Mouse (Mus musculus) cerebellum, postnatal 36 days (tissue): Measurements from ENCODE around the gene Hspa1a.
"Not testable (repeated sequence)": the region's sequence is repeated elsewhere in the genome, so short reads cannot be mapped to it uniquely, and the experiment has no call there.

ENCODE experiments used
- DNase-seq, 2 experiments: peaks; one replicate each; pipeline ENCODE4 v3.0.0; 2021 to 2022; ENCODE audit warnings: mixed read lengths in 2 of 2

Hspa1a gene

GRCm38 (mm10) chr17:35000717-35001451 lies 28.9 kb upstream of the Hspa1a start, which contains the start of gene Vars:
TSS of gene Vars (plus strand) at chr17:35000987.
- DNase-seq, result peak; percentile 83 to 84

GRCm38 (mm10) chr17:34999871-35000716 lies 28.1 kb upstream of the Hspa1a start:
- not testable (repeated sequence) for DNase-seq

GRCm38 (mm10) chr17:34998526-34999430 lies 26.8 kb upstream of the Hspa1a start:
- DNase-seq, result no peak

- DNase-seq, result no peak
Measured at GRCm38 (mm10) chr17:34997142-34997483, 25.2 kb upstream of the Hspa1a start.

GRCm38 (mm10) chr17:34996411-34997141 lies 24.6 kb upstream of the Hspa1a start:
- DNase-seq, result no peak

- DNase-seq, result not testable (repeated sequence)
Measured at GRCm38 (mm10) chr17:34995927-34996326, 24.0 kb upstream of the Hspa1a start.

- not testable (repeated sequence) for DNase-seq
Measured at GRCm38 (mm10) chr17:34995192-34995591, 23.2 kb upstream of the Hspa1a start.

GRCm38 (mm10) chr17:34994751-34995150 lies 22.8 kb upstream of the Hspa1a start:
- DNase-seq, result no peak

- peak in 1 of 2 experiments; percentile 35 for DNase-seq
Measured at GRCm38 (mm10) chr17:34984218-34984617, 12.3 kb upstream of the Hspa1a start.

- DNase-seq, result no peak
Measured at GRCm38 (mm10) chr17:34982328-34982727, 10.4 kb upstream of the Hspa1a start.

GRCm38 (mm10) chr17:34981690-34982180 lies 9.8 kb upstream of the Hspa1a start, which contains the start of gene Lsm2:
TSS of gene Lsm2 (plus strand) at chr17:34981862.
- peak; percentile 91 for DNase-seq

GRCm38 (mm10) chr17:34980655-34981054 lies 8.7 kb upstream of the Hspa1a start:
- no peak for DNase-seq

- DNase-seq, result no peak
Measured at GRCm38 (mm10) chr17:34979631-34980030, 7.7 kb upstream of the Hspa1a start.

- DNase-seq, result no peak
Measured at GRCm38 (mm10) chr17:34978239-34978638, 6.3 kb upstream of the Hspa1a start.

GRCm38 (mm10) chr17:34977000-34977399 lies 5.0 kb upstream of the Hspa1a start:
- no peak for DNase-seq

- no peak for DNase-seq
Measured at GRCm38 (mm10) chr17:34975581-34976492, 3.9 kb upstream of the Hspa1a start.

GRCm38 (mm10) chr17:34971694-34972068 lies 275 bp downstream of the Hspa1a start:
- not testable (repeated sequence) for DNase-seq

- DNase-seq, result not testable (repeated sequence)
Measured at GRCm38 (mm10) chr17:34970850-34971249, 1.1 kb downstream of the Hspa1a start.

GRCm38 (mm10) chr17:34969822-34970221 lies 2.1 kb downstream of the Hspa1a start, which contains the start of gene Gm20481:
TSS of gene Gm20481 (plus strand) at chr17:34969912.
- not testable (repeated sequence) for DNase-seq

GRCm38 (mm10) chr17:34965627-34966026 lies 6.3 kb downstream of the Hspa1a start:
- DNase-seq, result no peak

GRCm38 (mm10) chr17:34964640-34965049 lies 7.3 kb downstream of the Hspa1a start:
- no peak for DNase-seq
